Mouse (Mus musculus): Measurements from ENCODE around the gene Prelp.
A peak's percentile ranks its signal among the peaks of the same experiment; 100 is the strongest.
"Not testable (repeated sequence)": the region's sequence is repeated elsewhere in the genome, so short reads cannot be mapped to it uniquely, and the experiment has no call there.

The Prelp gene

GRCm38 (mm10) chr1:133921304-133921751 is at the start of gene Prelp:
Gene Prelp (minus strand): TSS chr1:133921414.
- peak; percentile 69 for DNase-seq

- DNase-seq = no peak
Observed at GRCm38 (mm10) chr1:133969427-133969826, 48.2 kb upstream of the Prelp start.

- no peak for DNase-seq
Observed at GRCm38 (mm10) chr1:133968788-133969325, 47.6 kb upstream of the Prelp start.

- no peak for DNase-seq
Observed at GRCm38 (mm10) chr1:133967481-133968017, 46.3 kb upstream of the Prelp start.

- no peak for DNase-seq
Observed at GRCm38 (mm10) chr1:133966044-133966443, 44.8 kb upstream of the Prelp start.

GRCm38 (mm10) chr1:133965298-133965697 is 44.1 kb upstream of the Prelp start:
- DNase-seq = no peak

GRCm38 (mm10) chr1:133964742-133965141 is 43.5 kb upstream of the Prelp start:
- DNase-seq = no peak

- not testable (repeated sequence) for DNase-seq
Observed at GRCm38 (mm10) chr1:133963578-133963977, 42.4 kb upstream of the Prelp start.

- DNase-seq = not testable (repeated sequence)
Observed at GRCm38 (mm10) chr1:133963128-133963527, 41.9 kb upstream of the Prelp start.

GRCm38 (mm10) chr1:133961281-133962134 is 40.3 kb upstream of the Prelp start:
- DNase-seq = peak; percentile 85

GRCm38 (mm10) chr1:133959521-133959920 is 38.3 kb upstream of the Prelp start:
- peak; percentile 63 for DNase-seq

GRCm38 (mm10) chr1:133954009-133954408 is 32.8 kb upstream of the Prelp start:
- DNase-seq = no peak

GRCm38 (mm10) chr1:133953261-133953742 is 32.1 kb upstream of the Prelp start:
- DNase-seq = peak; percentile 34

- DNase-seq = no peak
Observed at GRCm38 (mm10) chr1:133951598-133951997, 30.4 kb upstream of the Prelp start.

- no peak for DNase-seq
Observed at GRCm38 (mm10) chr1:133950061-133950782, 29.0 kb upstream of the Prelp start.

GRCm38 (mm10) chr1:133945106-133945505 is 23.9 kb upstream of the Prelp start:
- DNase-seq = no peak

GRCm38 (mm10) chr1:133941904-133942303 is 20.7 kb upstream of the Prelp start:
- no peak for DNase-seq

GRCm38 (mm10) chr1:133941158-133941860 is 20.1 kb upstream of the Prelp start:
- DNase-seq = no peak

GRCm38 (mm10) chr1:133940481-133941092 is 19.4 kb upstream of the Prelp start:
- DNase-seq = no peak

GRCm38 (mm10) chr1:133939708-133940107 is 18.5 kb upstream of the Prelp start:
- no peak for DNase-seq

GRCm38 (mm10) chr1:133936169-133936568 is 15.0 kb upstream of the Prelp start:
- no peak for DNase-seq

GRCm38 (mm10) chr1:133934354-133934963 is 13.2 kb upstream of the Prelp start:
- DNase-seq = peak; percentile 32
